Mouse (Mus musculus) megakaryocyte progenitor cell, adult 5-6 weeks (primary cell): ENCODE data around the gene Asb14. TPM values are rescaled to one million over a fixed set of nuclear protein-coding genes. Genes with fewer than 3 reads are reported as not detected.
"Not testable (repeated sequence)": the region's sequence is repeated elsewhere in the genome, so short reads cannot be mapped to it uniquely, and the experiment has no call there.

Source experiments
- ATAC-seq: replicated peaks from 2 replicates; pipeline ENCODE4 v1.8.0; 2016; ENCODE audit warnings: mild to moderate bottlenecking, moderate TSS enrichment, inconsistent platforms; ENCODE audit not compliant: poor library complexity
- total RNA-seq, 2 experiments: library from RNA; stranded (forward) in 1 of 2; stranded (reverse) in 1 of 2; fragments of 157-497, 149-512 nt in 1 of 2; fragments of 200-1000 nt in 1 of 2; gene quantifications; 2 replicates each; pipeline versions ENCODE4 v1.2.3 to v1.2.4; 2015 to 2017

The Asb14 gene
- total RNA-seq (2015) = not detected in 2 replicates
- total RNA-seq (2017) = not detected in 2 replicates

DNA sequence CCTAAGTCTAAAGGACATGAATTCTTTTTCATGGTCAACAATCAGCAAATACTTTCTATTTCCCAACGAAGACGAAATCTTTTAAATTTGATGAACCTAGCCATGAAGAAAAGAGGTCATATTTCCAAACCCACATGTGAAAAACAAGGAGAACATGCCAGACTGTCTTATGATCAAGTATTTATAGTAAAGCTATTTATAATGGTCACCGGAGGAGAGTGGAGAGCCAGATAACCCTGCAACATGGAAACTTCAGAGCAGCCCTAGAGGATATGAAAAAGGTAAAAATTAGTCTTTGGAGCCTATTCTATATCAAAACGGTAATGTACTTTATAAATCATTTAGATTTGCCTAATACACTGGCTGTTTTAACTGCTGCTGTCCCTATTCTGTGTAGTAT lies at the start of gene Asb14:
Gene Asb14 (plus strand): TSS at position 166 of the 400 bp plus-strand sequence.
- ATAC-seq = no peak

- ATAC-seq = peak; percentile 92
Observed at GRCm38 (mm10) chr14:26853053-26853452, 41.3 kb upstream of the Asb14 start.

GRCm38 (mm10) chr14:26854066-26854465 lies 40.3 kb upstream of the Asb14 start:
- ATAC-seq = no peak

DNA sequence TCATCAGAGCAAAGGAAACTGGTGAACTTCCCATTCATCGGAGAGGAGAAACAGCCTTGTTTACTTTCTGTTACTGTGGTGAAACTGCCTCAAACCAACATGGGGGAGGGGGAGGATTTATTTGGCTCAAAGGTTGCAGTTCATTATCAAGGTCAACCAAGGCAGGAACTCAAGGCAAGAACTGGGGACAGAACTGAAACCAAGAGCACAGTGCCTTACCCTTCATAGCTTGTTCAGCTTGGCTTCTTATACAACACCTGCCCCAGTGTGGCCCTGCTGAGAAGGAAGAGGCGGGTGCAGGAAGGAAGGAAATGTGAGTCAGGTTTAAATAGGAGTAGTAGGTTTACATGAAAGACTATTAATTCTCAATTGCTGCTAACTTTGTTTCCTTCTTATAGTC lies 36.0 kb upstream of the Asb14 start:
- ATAC-seq = peak; percentile 77

DNA sequence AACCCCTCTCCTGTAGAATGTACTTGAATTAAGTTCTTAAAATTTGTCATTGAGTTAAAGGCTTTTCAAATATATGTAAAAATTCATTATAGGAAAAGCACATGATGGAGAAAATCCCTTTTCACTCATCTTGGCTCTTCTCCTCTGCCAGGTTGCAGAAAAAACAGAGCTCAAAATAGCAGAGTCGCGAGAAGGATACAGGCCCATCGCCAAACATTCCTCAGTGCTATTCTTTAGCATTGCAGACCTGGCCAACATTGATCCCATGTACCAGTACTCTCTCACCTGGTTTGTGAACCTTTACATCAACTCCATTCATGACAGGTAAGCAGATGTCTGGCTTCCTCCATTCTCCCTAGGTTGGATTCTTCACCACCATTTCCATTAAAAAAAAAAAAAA lies 35.3 kb upstream of the Asb14 start:
- ATAC-seq = no peak

GRCm38 (mm10) chr14:26867356-26867755 lies 27.0 kb upstream of the Asb14 start:
- no peak for ATAC-seq

GRCm38 (mm10) chr14:26868299-26868698 lies 26.1 kb upstream of the Asb14 start:
- ATAC-seq = no peak

DNA sequence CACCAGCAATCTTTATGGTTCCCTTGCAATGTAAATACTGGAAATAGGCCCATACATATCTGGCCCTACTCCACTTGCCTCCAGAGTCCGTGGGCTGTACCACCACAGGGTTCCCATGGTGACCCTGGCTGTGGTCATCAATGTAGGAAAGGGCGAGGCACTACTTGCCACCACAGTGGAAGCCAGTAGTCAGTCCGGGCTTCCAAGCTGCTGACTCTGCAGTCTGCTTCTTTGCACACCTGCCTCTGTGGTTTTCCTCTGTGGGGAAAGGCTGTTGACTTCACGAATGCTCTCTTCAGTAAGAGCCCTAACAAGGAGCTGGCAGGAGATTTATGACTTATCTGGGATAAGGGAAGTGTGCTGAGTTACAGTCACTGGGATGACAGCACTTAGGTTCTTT lies 15.6 kb upstream of the Asb14 start:
- ATAC-seq = peak; percentile 85

DNA sequence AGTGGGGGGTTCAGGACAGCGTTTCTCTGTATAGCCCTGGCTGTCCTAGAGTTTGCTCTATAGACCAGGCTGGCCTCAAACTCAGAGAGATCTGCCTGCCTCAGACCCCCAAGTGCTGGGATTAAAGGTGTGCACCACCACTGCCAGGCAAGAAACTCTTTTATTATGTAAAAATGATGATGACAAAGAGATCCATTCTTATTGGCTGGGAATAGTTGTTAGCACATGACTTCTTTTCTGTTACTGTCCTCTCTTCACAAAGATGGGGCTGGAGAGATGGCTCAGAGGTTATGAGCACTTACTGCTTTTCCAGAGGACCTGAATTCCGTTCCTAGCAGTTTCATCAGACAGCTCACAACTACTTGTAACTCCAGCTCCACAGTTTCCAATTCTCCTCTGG lies 14.4 kb upstream of the Asb14 start:
- ATAC-seq = no peak

- peak; percentile 83 for ATAC-seq
Observed at GRCm38 (mm10) chr14:26881700-26882099, 12.7 kb upstream of the Asb14 start.

- no peak for ATAC-seq
Observed at GRCm38 (mm10) chr14:26887244-26887643, 7.1 kb upstream of the Asb14 start.

DNA sequence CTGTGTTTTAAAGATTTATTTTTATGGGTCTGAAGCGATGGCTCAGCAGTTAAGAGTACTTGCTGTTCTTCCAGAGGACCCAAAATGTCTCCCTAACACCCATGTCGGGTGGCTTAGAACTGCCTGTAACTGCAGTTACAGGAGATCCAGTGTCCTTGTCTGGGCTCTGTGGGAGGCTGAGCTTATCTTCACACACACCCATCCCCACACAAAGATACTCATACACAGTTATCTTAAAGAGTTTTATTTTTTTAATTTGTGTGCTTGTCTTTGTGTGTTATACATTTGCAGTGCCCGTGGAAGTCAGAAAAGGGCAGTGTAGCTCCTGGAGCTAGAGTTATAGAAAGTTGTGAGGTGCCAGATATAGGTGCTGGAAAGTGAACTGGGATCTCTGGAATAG lies 3.6 kb upstream of the Asb14 start:
- peak; percentile 84 for ATAC-seq

GRCm38 (mm10) chr14:26899490-26899889 lies 5.1 kb downstream of the Asb14 start:
- ATAC-seq = no peak

DNA sequence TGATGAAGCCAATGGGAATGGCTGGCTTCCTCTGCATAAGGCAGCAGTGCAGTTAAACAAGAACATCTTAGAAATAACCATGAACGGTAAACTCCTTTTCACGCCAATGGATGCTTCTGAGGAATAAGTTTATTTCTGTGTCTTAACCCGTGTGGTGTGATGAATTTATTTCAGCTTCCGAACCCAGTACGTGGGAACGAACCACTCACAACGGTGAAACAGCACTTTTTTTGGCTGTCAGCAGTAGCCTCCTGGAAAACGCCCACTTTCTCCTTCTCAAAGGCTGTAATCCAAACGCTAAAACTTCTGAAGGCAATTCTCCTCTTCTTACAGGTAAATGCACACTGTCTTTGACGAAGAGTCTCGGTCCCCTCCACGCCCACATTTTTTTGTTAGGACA lies 6.5 kb downstream of the Asb14 start:
- ATAC-seq = no peak

- ATAC-seq = no peak
Observed at GRCm38 (mm10) chr14:26907401-26907800, 13.0 kb downstream of the Asb14 start.

GRCm38 (mm10) chr14:26910461-26910860 lies 16.1 kb downstream of the Asb14 start:
- ATAC-seq = not testable (repeated sequence)

GRCm38 (mm10) chr14:26911201-26911600 lies 16.8 kb downstream of the Asb14 start:
- ATAC-seq = no peak

DNA sequence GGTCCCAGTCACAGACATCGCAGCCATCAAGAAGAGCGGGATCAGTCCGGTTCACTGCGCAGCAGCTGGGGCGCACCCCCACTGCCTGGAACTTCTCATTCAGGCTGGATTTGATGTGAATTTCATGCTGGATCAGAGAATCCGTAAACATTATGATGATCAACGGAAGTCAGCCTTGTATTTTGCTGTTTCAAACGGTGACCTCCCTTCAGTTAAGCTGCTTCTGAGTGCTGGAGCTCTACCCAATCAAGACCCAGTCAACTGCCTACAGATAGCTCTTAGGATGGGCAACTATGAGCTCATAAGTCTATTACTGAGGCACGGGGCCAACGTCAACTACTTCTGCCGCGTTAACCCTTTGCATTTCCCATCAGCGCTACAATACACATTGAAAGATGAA lies 17.5 kb downstream of the Asb14 start:
- ATAC-seq = no peak

DNA sequence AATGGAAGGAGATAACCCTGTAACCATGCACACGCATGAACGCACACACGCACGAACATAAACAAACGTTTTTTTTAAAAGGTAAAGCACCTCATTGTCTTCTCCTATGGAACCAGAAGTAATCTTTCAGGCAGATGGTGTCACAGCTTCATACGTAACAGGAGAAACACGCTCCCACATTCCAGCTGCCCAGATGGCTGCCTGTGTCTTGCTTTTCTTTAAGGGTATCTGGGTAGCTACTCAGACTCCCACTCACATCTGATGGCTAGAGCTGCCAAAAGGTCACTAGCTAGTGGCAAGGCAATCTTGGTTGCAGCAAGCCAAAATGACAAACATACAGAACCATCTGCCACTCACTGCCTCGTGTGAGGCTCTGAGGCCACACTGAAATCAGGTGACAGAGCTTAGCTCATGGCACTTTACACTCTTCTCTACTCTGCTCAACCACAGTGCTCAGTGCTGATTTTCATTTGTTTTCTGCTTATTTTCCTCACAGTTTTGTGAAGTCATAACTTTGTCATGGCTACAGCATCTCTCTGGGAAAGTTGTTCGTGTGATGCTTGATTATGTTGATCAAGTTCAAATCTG lies 19.4 kb downstream of the Asb14 start:
- no peak for ATAC-seq

DNA sequence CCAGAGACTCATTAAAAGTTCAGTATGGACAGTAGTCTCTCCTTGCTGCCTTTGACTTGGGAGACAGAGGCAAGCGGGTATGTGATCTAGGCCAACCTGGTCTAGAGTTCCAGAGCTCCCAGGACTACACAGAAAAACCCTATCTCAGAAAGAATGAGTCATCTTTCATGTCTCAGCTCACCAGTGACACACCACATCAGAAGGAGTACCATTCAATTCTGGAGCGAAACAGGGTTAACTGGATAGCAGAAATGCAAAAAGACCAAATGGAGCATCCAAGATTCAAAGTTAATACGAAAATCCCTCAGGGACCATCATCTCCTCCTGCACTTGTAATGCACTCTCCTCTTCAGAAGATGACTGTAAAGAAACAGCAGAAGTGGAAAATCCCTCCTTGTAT lies 25.0 kb downstream of the Asb14 start:
- no peak for ATAC-seq

GRCm38 (mm10) chr14:26923702-26924421 lies 29.5 kb downstream of the Asb14 start:
- ATAC-seq = peak; percentile 84

DNA sequence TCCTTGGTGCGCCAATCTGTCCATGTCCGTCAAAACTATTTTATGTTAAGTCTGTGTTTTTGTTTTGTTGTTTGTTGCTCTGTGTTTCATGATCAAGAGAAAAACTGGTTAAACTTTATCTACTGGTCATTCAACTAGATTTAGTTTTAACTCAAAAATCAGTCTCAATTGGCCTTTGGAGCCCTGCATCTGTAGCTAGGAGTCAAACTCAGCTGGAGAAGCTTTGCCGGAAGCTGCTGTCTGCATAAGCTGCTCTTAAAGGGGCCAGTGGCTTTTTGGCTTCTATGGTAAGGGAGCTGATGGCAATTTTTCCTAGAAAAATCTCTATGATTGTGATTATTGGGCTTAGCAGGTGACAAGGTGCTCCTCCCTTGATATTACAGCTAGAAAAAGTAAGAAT lies 40.5 kb downstream of the Asb14 start:
- ATAC-seq = no peak

GRCm38 (mm10) chr14:26935558-26935957 lies 41.2 kb downstream of the Asb14 start:
- peak; percentile 71 for ATAC-seq
